Mouse (Mus musculus) heart, postnatal 0 days (tissue): ENCODE results near the gene Styx. TPM values are rescaled to one million over a fixed set of nuclear protein-coding genes. Genes with fewer than 3 reads are reported as not detected.

Source experiments
- ATAC-seq: fragments of 200-750 bp; cut with Nextera tagmentation; 2 replicates; pipeline ENCODE4 v1.8.0; 2017; ENCODE audit warnings: low read depth, moderate number of reproducible peaks, moderate library complexity; ENCODE audit not compliant: insufficient read depth
- DNase-seq: peaks from one replicate; pipeline ENCODE4 v3.0.0-alpha.2; 2016; ENCODE audit warnings: low spot score
- H3K27ac ChIP-seq: fragments of 300-500 bp; sonication (generic); 2 replicates; pipeline ENCODE4 v1.5.1; 2014; ENCODE audit warnings: low read depth, mild to moderate bottlenecking
- H3K27me3 ChIP-seq: fragments of 300-500 bp; sonication (generic); 2 replicates; pipeline ENCODE4 v1.6.1; 2014; ENCODE audit warnings: low read length, mixed read lengths; ENCODE audit not compliant: control insufficient read depth, insufficient read depth
- H3K36me3 ChIP-seq: fragments of 300-500 bp; sonication (generic); replicated peaks from 2 replicates; pipeline ENCODE4 v1.6.1; 2014; ENCODE audit warnings: low read length, mixed read lengths; ENCODE audit not compliant: control insufficient read depth, insufficient read depth
- H3K4me1 ChIP-seq: fragments of 300-500 bp; sonication (generic); 2 replicates; pipeline ENCODE4 v1.6.1; 2014; ENCODE audit warnings: antibody characterized with exemption; ENCODE audit not compliant: control insufficient read depth, insufficient read depth
- H3K4me2 ChIP-seq: fragments of 300-500 bp; sonication (generic); 2 replicates; pipeline ENCODE4 v1.6.1; 2014; ENCODE audit warnings: low read depth, mild to moderate bottlenecking, low read length, moderate library complexity
- H3K4me3 ChIP-seq: fragments of 300-500 bp; sonication (generic); 2 replicates; pipeline ENCODE4 v1.5.1; 2014; ENCODE audit warnings: low read depth, low read length
- H3K9ac ChIP-seq: fragments of 300-500 bp; sonication (generic); replicated peaks from 2 replicates; pipeline ENCODE4 v1.6.1; 2014; ENCODE audit warnings: low read depth, low read length, mixed read lengths
- H3K9me3 ChIP-seq: fragments of 300-500 bp; sonication (generic); replicated peaks from 2 replicates; pipeline ENCODE4 v1.6.1; 2016; ENCODE audit warnings: low read length; ENCODE audit not compliant: control insufficient read depth
- CTCF ChIP-seq: IDR thresholded peaks from 2 replicates; pipeline ENCODE4 v1.5.1; 2016; ENCODE audit warnings: antibody characterized with exemption, control low read depth, low read depth
- EP300 ChIP-seq: IDR thresholded peaks from 2 replicates; pipeline ENCODE4 v1.6.1; 2016; ENCODE audit warnings: antibody characterized with exemption, low read depth
- WGBS: fragments of 180-500 bp; shearing (Covaris S2); extraction: QIAGEN DNeasy Blood & Tissue Kit; methylation state at CpG from one replicate; pipeline ENCODE4 v1.1.7; 2014; 5-methylcytosine and 5-hydroxymethylcytosine counted together
- polyA plus RNA-seq: library from polyadenylated mRNA; unstranded; fragments of >200 nt; fragmentation: Nextera tagmentation; extraction: Ambion mirVana; gene quantifications from 2 replicates; pipeline ENCODE4 v1.2.1, GENCODE M21; 2015
- total RNA-seq: library from RNA; depleted of rRNA; stranded (reverse); fragments of >200 nt; gene quantifications from 2 replicates; pipeline ENCODE4 v1.2.3, GENCODE M21; 2014; ENCODE audit warnings: low replicate concordance

The Styx gene
- total and polyA plus RNA-seq, 2 experiments from 2014 or later = 11.9 to 69.9 TPM

- no peaks in the 10 kb centered on the region for H3K4me1 ChIP-seq
- no peak overlapping the region for H3K4me2 ChIP-seq
- no peak for DNase-seq
- no peak overlapping the region for H3K4me3 ChIP-seq
- H3K27me3 ChIP-seq = no peaks in the 10 kb centered on the region
- no peak overlapping the region for H3K9ac ChIP-seq
- no peaks in the 10 kb centered on the region for H3K9me3 ChIP-seq
- H3K27ac ChIP-seq = no peak overlapping the region
- TF ChIP-seq CTCF (no peak), EP300 (no peak)
- ATAC-seq = no peak
- WGBS = 82% methylated on average over 6 of the region's 6 CpGs
- peaks cover 26% of the 10 kb centered on the region for H3K36me3 ChIP-seq
These were observed 14.3 kb downstream of the Styx start for GRCm38 (mm10) chr14:45365196-45365587.

GRCm38 (mm10) chr14:45378771-45379170 is 27.9 kb downstream of the Styx start:
- no peak overlapping the region for H3K9ac ChIP-seq
- ATAC-seq (no peak), DNase-seq (no peak)
- no peak overlapping the region for H3K4me3 ChIP-seq
- H3K36me3 ChIP-seq = peaks cover 36% of the 10 kb centered on the region
- TF ChIP-seq CTCF (no peak), EP300 (no peak)
- no peaks in the 10 kb centered on the region for H3K27me3 ChIP-seq
- H3K27ac ChIP-seq = no peak overlapping the region
- 87% methylated on average over 3 of the region's 3 CpGs for WGBS
- H3K4me2 ChIP-seq = no peak overlapping the region
- no peaks in the 10 kb centered on the region for H3K4me1 ChIP-seq
- no peaks in the 10 kb centered on the region for H3K9me3 ChIP-seq

- no peaks in the 10 kb centered on the region for H3K9me3 ChIP-seq
- H3K4me3 ChIP-seq = no peak overlapping the region
- ATAC-seq (no peak), DNase-seq (no peak)
- H3K9ac ChIP-seq = no peak overlapping the region
- no peak for TF ChIP-seq EP300
- no peak overlapping the region for H3K4me2 ChIP-seq
- H3K4me1 ChIP-seq = no peaks in the 10 kb centered on the region
- H3K27me3 ChIP-seq = no peaks in the 10 kb centered on the region
- 79% methylated on average over 6 of the region's 6 CpGs for WGBS
- peaks cover 36% of the 10 kb centered on the region for H3K36me3 ChIP-seq
- H3K27ac ChIP-seq = no peak overlapping the region
These were observed 29.9 kb downstream of the Styx start for GRCm38 (mm10) chr14:45380756-45381155.

GRCm38 (mm10) chr14:45382912-45383311 is 32.0 kb downstream of the Styx start:
- no peak for ATAC-seq
- peaks cover 36% of the 10 kb centered on the region for H3K36me3 ChIP-seq
- H3K27me3 ChIP-seq = no peaks in the 10 kb centered on the region

GRCm38 (mm10) chr14:45385596-45385995 is 34.7 kb downstream of the Styx start:
- Histone ChIP-seq H3K4me1 (peaks cover 14% of the 10 kb centered on the region), H3K4me2 (no peak overlapping the region), H3K27ac (no peak overlapping the region), H3K9ac (no peak overlapping the region), H3K4me3 (no peak overlapping the region), H3K27me3 (no peaks in the 10 kb centered on the region), H3K9me3 (no peaks in the 10 kb centered on the region), H3K36me3 (peaks cover 14% of the 10 kb centered on the region)
- TF ChIP-seq EP300 (no peak), CTCF (no peak)
- DNase-seq = no peak
- no peak for ATAC-seq
- 89% methylated on average over 2 of the region's 2 CpGs for WGBS

More at GRCm38 (mm10) chr14:45382912-45383311, 32.0 kb downstream of the Styx start:
- H3K4me2 ChIP-seq = no peak overlapping the region
- H3K27ac ChIP-seq = no peak overlapping the region
- H3K4me1 ChIP-seq = peaks cover 8% of the 10 kb centered on the region
- TF ChIP-seq EP300 = no peak
- TF ChIP-seq CTCF = no peak; the same call in 1 of the 2 replicates
- no peak for DNase-seq
- no peak overlapping the region for H3K4me3 ChIP-seq
- 79% methylated on average over 4 of the region's 4 CpGs for WGBS
- no peaks in the 10 kb centered on the region for H3K9me3 ChIP-seq
- no peak overlapping the region for H3K9ac ChIP-seq

- H3K4me1 ChIP-seq = peaks cover 14% of the 10 kb centered on the region
- DNase-seq = no peak
- peak overlapping the region; percentile 87 for H3K4me3 ChIP-seq
- 28% methylated on average over 2 of the region's 2 CpGs for WGBS
- no peak for ATAC-seq
- no peaks in the 10 kb centered on the region for H3K27me3 ChIP-seq
- peak overlapping the region; percentile 86; the same call in 1 of the 2 replicates for H3K27ac ChIP-seq
- H3K9ac ChIP-seq = no peak overlapping the region
- H3K36me3 ChIP-seq = no peaks in the 10 kb centered on the region; the same call in none of the 2 replicates
- no peaks in the 10 kb centered on the region for H3K9me3 ChIP-seq
- TF ChIP-seq EP300 = no peak
- TF ChIP-seq CTCF = no peak
- peak overlapping the region; percentile 92 for H3K4me2 ChIP-seq
These were observed 36.6 kb downstream of the Styx start for GRCm38 (mm10) chr14:45387480-45387879.
